Mouse (Mus musculus) liver, postnatal 0 days (tissue): ENCODE results near the gene Prn. TPM values are rescaled to one million over a fixed set of nuclear protein-coding genes. Genes with fewer than 3 reads are reported as not detected.

Experiments
- ATAC-seq: fragments of 200-750 bp; cut with Nextera tagmentation; 2 replicates; pipeline ENCODE4 v1.8.0; 2017; ENCODE audit warnings: mild to moderate bottlenecking, moderate library complexity
- DNase-seq: peaks from one replicate; pipeline ENCODE4 v3.0.0-alpha.2; 2016
- H3K27ac ChIP-seq: fragments of 300-500 bp; sonication (generic); 2 replicates; pipeline ENCODE4 v1.5.1; 2014; ENCODE audit warnings: antibody characterized with exemption, moderate library complexity, mild to moderate bottlenecking, low read depth
- H3K27me3 ChIP-seq: fragments of 300-500 bp; sonication (generic); 2 replicates; pipeline ENCODE4 v1.6.1; 2014; ENCODE audit warnings: low read length, control low read depth, mixed read lengths; ENCODE audit not compliant: insufficient read depth
- H3K36me3 ChIP-seq: fragments of 300-500 bp; sonication (generic); replicated peaks from 2 replicates; pipeline ENCODE4 v1.6.1; 2014; ENCODE audit warnings: mild to moderate bottlenecking, control low read depth, low read length, moderate library complexity, mixed read lengths; ENCODE audit not compliant: insufficient read depth
- H3K4me1 ChIP-seq: fragments of 300-500 bp; sonication (generic); 2 replicates; pipeline ENCODE4 v1.6.1; 2014; ENCODE audit warnings: antibody characterized with exemption, mild to moderate bottlenecking, control low read depth; ENCODE audit not compliant: insufficient read depth
- H3K4me2 ChIP-seq: fragments of 300-500 bp; sonication (generic); 2 replicates; pipeline ENCODE4 v1.6.1; 2014; ENCODE audit warnings: low read depth, mild to moderate bottlenecking, low read length, moderate library complexity, mixed read lengths
- H3K4me3 ChIP-seq: fragments of 300-500 bp; sonication (generic); 2 replicates; pipeline ENCODE4 v1.5.1; 2014; ENCODE audit warnings: low read depth, low read length
- H3K9ac ChIP-seq: fragments of 300-500 bp; sonication (generic); replicated peaks from 2 replicates; pipeline ENCODE4 v1.6.1; 2014; ENCODE audit warnings: mild to moderate bottlenecking, moderate library complexity
- H3K9me3 ChIP-seq: fragments of 300-500 bp; sonication (generic); 2 replicates; pipeline ENCODE4 v1.6.1; 2016; ENCODE audit warnings: mild to moderate bottlenecking, control low read depth, low read length, mixed read lengths
- CTCF ChIP-seq: sonication (generic); IDR thresholded peaks from 2 replicates; pipeline ENCODE4 v1.5.1; 2016; ENCODE audit warnings: antibody characterized with exemption, low read depth
- EP300 ChIP-seq: IDR thresholded peaks from 2 replicates; pipeline ENCODE4 v1.6.1; 2016; ENCODE audit warnings: antibody characterized with exemption, low read depth, mild to moderate bottlenecking
- WGBS: fragments of 180-500 bp; shearing (Covaris S2); extraction: QIAGEN DNeasy Blood & Tissue Kit; methylation state at CpG from one replicate; pipeline ENCODE4 v1.1.7; 2014; ENCODE audit not compliant: insufficient replicate concordance; 5-methylcytosine and 5-hydroxymethylcytosine counted together
- polyA plus RNA-seq: library from polyadenylated mRNA; unstranded; fragments of >200 nt; fragmentation: Nextera tagmentation; extraction: Ambion mirVana; gene quantifications from 2 replicates; pipeline ENCODE4 v1.2.1, GENCODE M21; 2015

The Prn gene
- polyA plus RNA-seq, 1 experiment from 2014 or later: not detected

DNA sequence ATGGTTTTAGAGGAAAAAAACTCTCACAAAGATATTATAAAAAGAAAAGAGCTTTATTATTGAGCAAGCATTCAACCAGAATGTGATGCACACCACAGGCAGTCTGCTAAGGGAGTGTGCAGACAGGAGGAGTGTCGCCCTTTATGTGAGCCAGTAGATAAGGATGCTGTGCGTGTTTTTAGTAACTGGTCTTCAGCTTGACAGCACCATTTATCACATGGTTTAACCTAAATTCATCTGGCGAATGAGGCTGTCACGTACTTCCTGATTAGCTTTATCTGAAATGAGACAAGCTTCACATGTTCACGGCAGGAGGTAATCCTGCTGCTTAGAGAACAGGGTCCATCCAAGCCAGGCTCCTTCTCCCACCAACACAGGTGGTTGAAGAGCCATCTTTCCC lies 4.7 kb upstream of the Prn start:
- 26% methylated on average over 5 of the region's 5 CpGs for WGBS
- H3K4me1 ChIP-seq: peaks cover 31% of the 10 kb centered on the region
- ATAC-seq: peak; percentile 72
- H3K36me3 ChIP-seq: no peaks in the 10 kb centered on the region
- DNase-seq: no peak
- TF ChIP-seq EP300: peak; percentile 94
- no peak for TF ChIP-seq CTCF
- H3K4me2 ChIP-seq: peak overlapping the region; percentile 44
- no peak overlapping the region for H3K4me3 ChIP-seq
- no peaks in the 10 kb centered on the region for H3K9me3 ChIP-seq
- H3K27ac ChIP-seq: peak overlapping the region; percentile 74
- no peaks in the 10 kb centered on the region for H3K27me3 ChIP-seq
- H3K9ac ChIP-seq: no peak overlapping the region

DNA sequence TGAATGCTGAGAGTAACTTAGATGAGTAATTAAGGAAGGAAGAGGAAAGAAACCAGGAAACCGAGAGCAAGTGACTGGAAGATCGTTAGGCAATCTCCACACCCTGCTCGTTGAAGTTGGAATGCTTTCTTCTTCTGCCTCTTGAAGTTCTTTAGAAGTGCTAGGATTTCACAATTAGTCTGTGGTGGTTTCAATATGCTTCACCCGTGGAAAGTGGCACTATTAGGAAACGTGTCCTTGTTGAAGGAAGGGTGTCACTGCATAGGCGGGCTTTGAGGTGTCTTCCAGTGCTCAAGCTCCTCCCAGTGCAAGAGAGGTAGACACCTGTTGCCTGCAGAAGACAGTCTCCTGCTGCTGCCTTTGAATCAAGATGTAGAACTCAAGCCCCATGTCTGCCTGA lies 4.0 kb upstream of the Prn start:
- DNase-seq (no peak), ATAC-seq (no peak)
- H3K36me3 ChIP-seq: no peaks in the 10 kb centered on the region
- no peaks in the 10 kb centered on the region for H3K9me3 ChIP-seq
- no peak overlapping the region; the same call in 1 of the 2 replicates for H3K4me2 ChIP-seq
- no peak overlapping the region for H3K4me3 ChIP-seq
- 47% methylated on average over 6 of the region's 6 CpGs for WGBS
- H3K27me3 ChIP-seq: no peaks in the 10 kb centered on the region
- peaks cover 31% of the 10 kb centered on the region for H3K4me1 ChIP-seq
- 0 out of 2 replicates have a peak overlapping the region, but pooled peaks have one; percentile 74 for H3K27ac ChIP-seq
- no peak overlapping the region for H3K9ac ChIP-seq
- TF ChIP-seq CTCF: no peak
- TF ChIP-seq EP300: no peak

DNA sequence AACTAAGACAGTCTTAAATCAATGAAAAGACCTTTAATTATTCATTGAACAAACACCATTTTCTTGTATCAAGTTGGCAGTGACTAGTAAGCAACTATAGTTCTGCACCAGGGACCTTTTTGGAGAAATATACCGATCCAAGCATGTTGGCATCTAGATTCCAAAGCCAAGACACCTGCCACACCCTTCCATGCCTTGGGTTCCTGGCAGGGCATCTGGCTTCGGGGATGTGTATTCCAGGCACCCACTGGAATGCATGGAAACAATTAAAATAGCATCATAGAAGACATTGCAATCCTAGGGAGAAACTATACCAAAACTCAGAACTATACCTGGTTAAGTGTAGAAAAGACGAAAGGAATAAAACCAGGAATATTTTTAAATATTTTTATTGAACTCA lies 3.5 kb upstream of the Prn start:
- Histone ChIP-seq H3K4me2 (no peak overlapping the region), H3K36me3 (no peaks in the 10 kb centered on the region), H3K4me1 (peaks cover 31% of the 10 kb centered on the region), H3K4me3 (no peak overlapping the region), H3K27me3 (no peaks in the 10 kb centered on the region), H3K9ac (no peak overlapping the region), H3K9me3 (no peaks in the 10 kb centered on the region), H3K27ac (no peak overlapping the region)
- no peak for ATAC-seq
- whole genome bisulfite sequencing: 90% methylated on average over 3 of the region's 3 CpGs
- DNase-seq: no peak
- TF ChIP-seq CTCF (no peak), EP300 (no peak)

DNA sequence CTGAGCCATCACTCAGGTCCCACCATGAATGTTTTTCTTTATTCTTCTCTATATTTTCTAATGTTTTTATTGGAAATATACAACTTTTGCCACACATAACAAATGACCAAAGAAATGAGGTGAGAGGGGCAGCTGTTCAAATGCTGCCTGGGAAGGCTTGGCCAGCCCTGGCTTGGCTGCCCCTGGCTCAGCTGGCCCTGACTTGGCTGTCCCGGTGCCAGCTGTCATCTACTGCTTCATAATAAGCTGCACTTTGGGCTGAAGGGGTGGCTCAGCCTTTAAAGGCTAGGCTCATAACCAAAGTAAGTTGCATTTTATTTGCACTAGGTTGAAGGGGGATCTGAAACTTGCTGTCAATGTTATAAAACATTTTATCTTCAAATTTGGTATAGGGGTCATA lies 2.9 kb upstream of the Prn start:
- Histone ChIP-seq H3K9me3 (no peaks in the 10 kb centered on the region), H3K4me1 (peaks cover 31% of the 10 kb centered on the region), H3K27me3 (no peaks in the 10 kb centered on the region), H3K27ac (no peak overlapping the region), H3K4me3 (no peak overlapping the region), H3K9ac (no peak overlapping the region), H3K36me3 (no peaks in the 10 kb centered on the region), H3K4me2 (no peak overlapping the region)
- ATAC-seq: no peak
- TF ChIP-seq CTCF (no peak), EP300 (no peak)
- WGBS: 87% methylated on average over 1 of the region's 1 CpGs
- no peak for DNase-seq

- WGBS: 67% methylated on average over 5 of the region's 5 CpGs
- no peak overlapping the region for H3K9ac ChIP-seq
- no peak overlapping the region for H3K4me2 ChIP-seq
These were observed 2.4 kb upstream of the Prn start for GRCm38 (mm10) chr2:131907311-131907710.

GRCm38 (mm10) chr2:131908351-131908861 lies 1.4 kb upstream of the Prn start:
- no peak overlapping the region for H3K4me2 ChIP-seq
- no peak overlapping the region for H3K9ac ChIP-seq
- no peak overlapping the region for H3K27ac ChIP-seq
- no peaks in the 10 kb centered on the region for H3K36me3 ChIP-seq
- DNase-seq (no peak), ATAC-seq (no peak)
- H3K4me3 ChIP-seq: no peak overlapping the region
- no peak for TF ChIP-seq EP300
- no peaks in the 10 kb centered on the region for H3K27me3 ChIP-seq
- H3K9me3 ChIP-seq: no peaks in the 10 kb centered on the region
- peaks cover 27% of the 10 kb centered on the region for H3K4me1 ChIP-seq
- 84% methylated on average over 7 of the region's 7 CpGs for WGBS

More at GRCm38 (mm10) chr2:131907311-131907710, 2.4 kb upstream of the Prn start:
- DNase-seq (no peak), ATAC-seq (no peak)
- no peak for TF ChIP-seq EP300
- no peak for TF ChIP-seq CTCF
- Histone ChIP-seq H3K4me3 (no peak overlapping the region), H3K36me3 (no peaks in the 10 kb centered on the region), H3K4me1 (peaks cover 31% of the 10 kb centered on the region), H3K9me3 (no peaks in the 10 kb centered on the region), H3K27me3 (no peaks in the 10 kb centered on the region), H3K27ac (no peak overlapping the region)

DNA sequence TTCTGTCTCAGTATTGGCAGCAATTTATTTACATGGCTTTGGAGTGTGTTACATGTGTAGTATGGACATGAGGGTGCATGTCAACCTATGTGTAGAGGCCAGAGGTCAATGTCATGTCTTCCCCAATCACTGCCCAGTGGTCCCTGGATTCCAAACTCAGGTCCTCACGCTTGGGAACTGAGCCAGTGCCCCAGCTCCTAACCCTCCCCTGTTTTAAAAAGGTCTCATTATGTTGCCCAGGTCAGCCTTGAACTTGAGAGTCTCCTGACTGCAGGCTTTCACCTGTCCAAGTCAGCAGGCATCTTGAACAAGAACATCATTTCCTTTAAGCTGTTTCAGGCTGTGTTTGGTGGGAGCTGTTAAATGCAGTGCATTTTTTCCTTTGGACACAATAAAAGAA lies 851 bp upstream of the Prn start:
- H3K27ac ChIP-seq: no peak overlapping the region
- TF ChIP-seq CTCF (no peak), EP300 (no peak)
- peaks cover 24% of the 10 kb centered on the region for H3K4me1 ChIP-seq
- DNase-seq (no peak), ATAC-seq (no peak)
- 81% methylated on average over 1 of the region's 1 CpGs for WGBS
- H3K4me3 ChIP-seq: no peak overlapping the region
- no peaks in the 10 kb centered on the region for H3K9me3 ChIP-seq
- no peaks in the 10 kb centered on the region for H3K36me3 ChIP-seq
- H3K9ac ChIP-seq: no peak overlapping the region; the same call in 1 of the 2 replicates
- no peaks in the 10 kb centered on the region for H3K27me3 ChIP-seq
- H3K4me2 ChIP-seq: peak overlapping the region; percentile 80
